Mouse (Mus musculus): Measurements from ENCODE around the gene Xxylt1. TPM values are rescaled to one million over a fixed set of nuclear protein-coding genes. Genes with fewer than 3 reads are reported as not detected.

Gene Xxylt1
- total RNA-seq, 1 experiment from 2014 or later: 9.2 TPM

DNA sequence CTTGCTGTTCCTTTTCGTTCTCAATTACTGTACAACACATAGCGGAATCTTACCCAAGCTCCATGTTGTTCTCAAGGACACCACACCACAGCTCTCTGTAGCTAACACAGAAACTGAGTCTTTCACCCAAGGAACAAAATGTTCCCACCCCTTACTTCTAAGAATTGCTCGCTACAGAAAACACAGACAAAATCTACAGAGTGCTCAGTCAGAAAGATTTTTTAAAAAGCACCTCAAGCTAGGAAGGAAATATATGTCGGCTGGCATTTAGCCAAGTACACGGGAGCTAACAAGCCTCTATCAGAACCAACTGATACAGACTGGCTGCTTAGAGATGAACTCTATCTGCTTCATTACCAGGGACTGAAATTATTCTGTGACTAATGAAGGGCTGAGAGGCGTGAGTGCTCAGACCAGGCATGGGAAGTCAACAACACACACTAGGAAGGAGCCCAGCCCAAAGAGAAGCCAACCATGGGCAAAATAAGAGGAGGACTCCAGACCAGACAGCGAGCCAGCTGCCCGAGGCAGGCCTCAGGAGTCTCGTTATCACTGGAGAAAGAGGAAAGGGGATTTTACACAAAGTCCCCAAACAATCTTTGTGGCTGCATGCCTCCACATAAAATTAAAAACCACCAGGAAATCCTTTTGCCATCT lies 41.3 kb downstream of the Xxylt1 start:
- no peak for ATAC-seq (replicated peaks in 1 of 2; ENCODE audit: insufficient read depth in 1 of 2, low FRiP score in 2 of 2, low TSS enrichment in 1 of 2, low read depth in 1 of 2, poor library complexity in 2 of 2, severe bottlenecking in 2 of 2)

DNA sequence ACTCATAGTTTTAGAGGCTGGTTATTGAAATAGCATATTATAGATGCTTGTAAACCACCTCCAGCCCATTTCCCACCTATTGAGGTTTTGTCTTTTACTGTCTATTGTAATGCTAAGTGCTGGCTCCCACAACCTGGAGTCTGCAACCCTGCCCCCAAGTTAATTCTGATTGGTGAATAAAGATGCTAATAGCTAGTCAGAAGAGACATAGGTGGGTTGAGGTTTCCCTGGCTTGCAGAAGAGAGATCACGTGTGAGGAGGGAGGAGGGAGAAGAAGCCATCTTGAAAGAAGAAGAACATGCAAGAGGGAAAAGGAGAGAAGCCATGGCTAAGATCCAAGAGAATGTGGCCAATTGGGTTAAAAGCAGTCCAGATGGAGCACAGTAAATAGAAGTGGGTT lies 43.8 kb downstream of the Xxylt1 start:
- ATAC-seq (replicated peaks in 1 of 2; ENCODE audit: insufficient read depth in 1 of 2, low FRiP score in 2 of 2, low TSS enrichment in 1 of 2, low read depth in 1 of 2, poor library complexity in 2 of 2, severe bottlenecking in 2 of 2): no peak

DNA sequence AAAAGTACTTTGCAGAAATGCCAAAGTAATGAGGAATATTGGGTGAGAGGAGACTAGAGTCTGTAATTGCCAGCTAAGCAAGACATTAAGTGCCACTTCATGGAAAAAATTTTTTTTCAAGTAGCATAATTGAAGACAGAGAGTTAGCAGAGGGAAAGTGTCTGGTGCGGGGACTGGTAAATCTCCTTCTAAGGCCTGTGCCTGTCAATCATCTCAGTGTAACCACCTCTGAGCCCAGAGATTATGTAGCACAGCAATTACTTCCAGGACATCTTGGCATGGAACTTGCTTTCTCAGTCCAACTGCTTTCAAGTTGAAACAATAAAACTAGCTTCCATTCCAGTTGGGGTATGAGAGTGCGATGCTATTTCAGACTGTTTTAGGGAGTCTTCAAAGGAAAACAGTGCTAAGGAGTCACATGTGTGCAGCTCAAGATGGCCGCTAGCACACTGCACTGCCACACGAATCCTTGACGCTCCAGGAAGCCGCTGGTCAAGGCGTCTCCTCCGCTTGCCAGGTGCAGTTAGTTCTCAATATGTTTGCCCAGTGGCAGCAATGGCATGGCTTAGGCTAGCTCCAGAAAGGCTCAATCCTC lies 45.5 kb downstream of the Xxylt1 start:
- peak in 1 of 2 experiments; percentile 13; a peak in 1 of 4 replicates for ATAC-seq (replicated peaks in 1 of 2; ENCODE audit: insufficient read depth in 1 of 2, low FRiP score in 2 of 2, low TSS enrichment in 1 of 2, low read depth in 1 of 2, poor library complexity in 2 of 2, severe bottlenecking in 2 of 2)

DNA sequence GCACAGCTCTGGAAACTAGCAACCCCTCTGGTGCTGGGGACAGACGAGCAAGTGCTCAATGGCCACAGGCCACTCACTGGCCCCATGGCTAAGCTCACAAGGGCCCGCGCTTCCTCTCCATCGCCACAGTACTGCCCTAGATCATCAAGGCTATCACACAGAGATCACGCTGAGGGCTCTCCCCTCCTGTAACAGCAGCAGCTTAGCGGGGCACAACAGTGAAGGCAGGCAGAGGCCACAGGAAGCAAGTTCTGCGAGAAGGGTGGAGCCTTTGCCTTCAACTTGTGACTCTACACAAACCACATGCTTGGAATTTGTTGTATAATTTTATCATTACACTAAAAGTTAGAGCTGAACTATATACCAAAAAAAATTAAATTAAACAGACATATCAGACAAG lies 46.0 kb downstream of the Xxylt1 start:
- peak; percentile 67 to 80 for ATAC-seq (replicated peaks in 1 of 2; ENCODE audit: insufficient read depth in 1 of 2, low FRiP score in 2 of 2, low TSS enrichment in 1 of 2, low read depth in 1 of 2, poor library complexity in 2 of 2, severe bottlenecking in 2 of 2)

DNA sequence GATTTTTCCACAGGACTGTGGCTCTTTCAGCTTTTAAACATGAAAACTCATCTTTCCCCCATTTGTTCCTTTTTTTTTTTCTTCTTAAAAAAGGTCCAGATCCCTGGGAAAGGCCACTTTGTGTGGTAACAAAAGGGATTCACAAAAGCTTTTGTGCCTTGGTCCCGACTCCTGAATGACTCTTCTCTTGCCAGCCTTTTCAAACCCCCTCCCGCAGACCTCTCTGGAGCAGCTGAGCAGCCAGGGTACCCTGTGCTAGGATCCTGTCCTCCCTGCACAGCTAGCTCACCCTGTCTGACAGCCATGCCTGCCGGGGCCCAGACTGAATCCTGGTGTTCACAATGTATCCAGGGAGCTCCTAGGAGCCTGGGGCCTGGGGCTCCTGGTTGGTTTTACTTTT lies 47.2 kb downstream of the Xxylt1 start:
- ATAC-seq (replicated peaks in 1 of 2; ENCODE audit: insufficient read depth in 1 of 2, low FRiP score in 2 of 2, low TSS enrichment in 1 of 2, low read depth in 1 of 2, poor library complexity in 2 of 2, severe bottlenecking in 2 of 2): no peak

DNA sequence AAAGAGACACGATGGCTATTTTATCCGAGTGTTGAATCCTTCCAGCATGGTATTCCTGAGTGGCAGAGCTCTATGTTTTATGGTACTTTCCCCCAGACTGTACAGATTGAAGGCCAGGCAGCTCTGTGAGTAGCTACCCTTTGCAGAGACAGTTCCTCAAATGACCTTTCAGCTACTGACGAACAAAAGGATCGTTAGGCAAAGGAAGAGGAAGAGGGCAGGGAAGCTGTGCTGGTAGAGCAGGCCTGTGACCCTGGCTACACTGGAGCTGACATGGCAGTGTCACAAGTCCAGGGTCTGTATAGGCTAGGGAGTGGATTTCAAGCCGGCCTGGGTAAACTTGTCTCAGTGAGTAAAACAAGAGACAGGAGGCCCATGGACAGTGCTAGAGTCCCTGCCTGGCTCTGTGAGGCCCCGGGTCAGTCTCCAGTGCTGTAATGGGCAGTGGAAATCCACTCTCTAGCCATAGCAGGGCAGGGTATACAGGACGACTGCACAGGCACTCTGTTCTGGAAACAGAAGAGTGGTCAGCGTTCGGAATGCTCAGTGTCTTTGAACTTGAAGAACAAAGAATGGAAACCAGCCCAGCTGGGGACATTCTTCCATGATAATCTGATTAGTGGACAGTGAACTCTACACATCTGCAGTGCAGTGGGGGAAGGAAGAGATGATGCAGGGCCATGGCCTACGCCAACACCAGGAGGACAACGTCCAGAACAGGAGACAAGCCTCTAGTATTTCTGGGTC lies 51.3 kb downstream of the Xxylt1 start:
- peak; percentile 33 to 54; a peak in 3 of 4 replicates for ATAC-seq (replicated peaks in 1 of 2; ENCODE audit: insufficient read depth in 1 of 2, low FRiP score in 2 of 2, low TSS enrichment in 1 of 2, low read depth in 1 of 2, poor library complexity in 2 of 2, severe bottlenecking in 2 of 2)

DNA sequence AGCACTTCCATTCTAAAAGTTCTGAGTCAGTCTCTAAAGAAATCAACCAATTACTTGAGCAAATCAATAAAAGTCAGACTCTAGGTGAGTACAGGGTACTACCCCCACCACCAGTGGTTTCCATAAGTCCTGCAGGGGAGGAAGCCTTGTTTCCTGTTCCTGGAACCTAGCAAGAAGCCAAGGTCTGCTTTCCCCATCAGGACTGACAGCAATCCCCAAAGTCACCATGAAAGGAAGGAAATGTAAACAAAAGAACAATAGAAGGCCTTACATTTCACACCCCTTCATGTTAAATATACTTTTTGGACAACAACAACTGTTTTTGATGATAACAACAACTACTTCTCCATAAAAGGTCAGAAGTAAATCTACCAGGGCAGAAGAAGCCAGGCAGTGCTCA lies 53.6 kb downstream of the Xxylt1 start:
- ATAC-seq (replicated peaks in 1 of 2; ENCODE audit: insufficient read depth in 1 of 2, low FRiP score in 2 of 2, low TSS enrichment in 1 of 2, low read depth in 1 of 2, poor library complexity in 2 of 2, severe bottlenecking in 2 of 2): no peak

DNA sequence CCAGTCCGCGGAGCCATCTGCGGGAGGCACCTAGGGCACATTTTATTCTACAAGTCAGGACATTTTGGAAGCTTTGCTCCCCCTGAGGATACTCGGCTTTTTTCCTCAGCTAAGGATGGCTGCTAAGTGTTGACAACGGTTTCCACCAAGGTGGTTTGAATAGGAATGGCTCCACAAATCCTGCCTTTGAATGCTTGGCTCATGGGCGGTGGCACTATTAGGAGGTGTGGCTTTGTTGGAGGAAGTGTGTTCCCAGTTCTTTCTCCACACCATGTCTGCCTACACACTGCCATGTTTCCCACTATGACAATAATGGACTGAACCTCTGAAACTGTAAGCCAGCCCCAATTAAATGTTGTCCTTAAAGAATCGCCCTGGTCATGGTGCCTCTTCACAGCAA lies 55.7 kb downstream of the Xxylt1 start:
- ATAC-seq (replicated peaks in 1 of 2; ENCODE audit: insufficient read depth in 1 of 2, low FRiP score in 2 of 2, low TSS enrichment in 1 of 2, low read depth in 1 of 2, poor library complexity in 2 of 2, severe bottlenecking in 2 of 2): no peak

DNA sequence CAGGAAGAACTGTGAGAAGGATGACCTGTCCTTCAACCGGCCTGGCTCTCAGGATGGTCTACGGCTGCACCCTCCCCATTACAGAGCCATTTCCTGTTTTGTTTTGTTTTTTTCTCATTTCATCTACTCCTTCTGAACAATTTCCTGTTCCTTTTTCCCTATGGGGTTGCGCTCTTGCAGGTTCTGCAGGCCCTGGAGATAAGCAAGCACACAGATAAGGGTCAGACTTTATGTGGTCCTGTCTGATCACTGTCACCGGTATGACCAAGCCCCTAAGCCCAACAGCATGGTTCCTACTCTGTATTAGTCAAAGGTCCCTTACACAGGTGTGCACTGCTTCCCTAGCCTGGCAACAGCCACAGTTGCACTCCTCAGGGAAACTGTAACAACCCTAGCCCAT lies 56.2 kb downstream of the Xxylt1 start:
- no peak for ATAC-seq (replicated peaks in 1 of 2; ENCODE audit: insufficient read depth in 1 of 2, low FRiP score in 2 of 2, low TSS enrichment in 1 of 2, low read depth in 1 of 2, poor library complexity in 2 of 2, severe bottlenecking in 2 of 2)

DNA sequence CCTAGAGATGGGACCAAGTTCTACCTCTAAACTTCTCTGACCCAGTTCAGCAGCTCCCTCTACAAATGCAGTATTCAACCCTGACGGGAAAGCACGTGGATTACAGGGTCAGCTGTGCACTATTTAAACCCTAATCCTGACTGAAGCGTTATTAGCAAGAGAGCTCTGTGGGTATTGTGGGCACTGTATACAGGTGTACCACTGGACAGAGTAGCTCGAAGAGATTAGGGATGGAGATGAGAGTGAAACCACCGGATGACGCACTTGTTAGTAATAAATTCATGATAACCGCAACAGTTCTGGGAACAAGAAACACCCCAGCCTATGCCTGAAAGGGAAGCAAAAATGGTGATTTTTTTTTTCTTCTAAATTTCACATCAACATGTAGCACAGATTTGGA lies 57.0 kb downstream of the Xxylt1 start:
- ATAC-seq (replicated peaks in 1 of 2; ENCODE audit: insufficient read depth in 1 of 2, low FRiP score in 2 of 2, low TSS enrichment in 1 of 2, low read depth in 1 of 2, poor library complexity in 2 of 2, severe bottlenecking in 2 of 2): peak; percentile 36 to 44

DNA sequence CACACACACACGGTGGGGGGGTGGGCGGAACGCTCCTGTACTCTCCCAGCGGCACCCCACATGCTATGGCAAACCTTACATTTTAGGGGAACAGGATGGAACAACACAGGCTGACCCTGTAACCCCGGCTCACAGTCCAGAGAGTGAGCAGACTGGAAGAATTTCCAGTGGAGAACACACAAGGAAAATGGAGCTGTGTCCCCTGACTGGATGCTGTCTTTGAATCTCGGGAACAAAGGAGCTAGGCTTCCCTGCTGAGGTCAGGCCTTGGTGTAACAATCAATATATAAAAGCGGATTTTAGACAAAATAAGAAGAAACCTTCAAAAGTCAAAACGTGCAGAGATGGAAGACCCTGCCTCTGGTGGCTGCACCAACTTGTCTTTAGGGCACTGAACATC lies 57.4 kb downstream of the Xxylt1 start:
- no peak for ATAC-seq (replicated peaks in 1 of 2; ENCODE audit: insufficient read depth in 1 of 2, low FRiP score in 2 of 2, low TSS enrichment in 1 of 2, low read depth in 1 of 2, poor library complexity in 2 of 2, severe bottlenecking in 2 of 2)

DNA sequence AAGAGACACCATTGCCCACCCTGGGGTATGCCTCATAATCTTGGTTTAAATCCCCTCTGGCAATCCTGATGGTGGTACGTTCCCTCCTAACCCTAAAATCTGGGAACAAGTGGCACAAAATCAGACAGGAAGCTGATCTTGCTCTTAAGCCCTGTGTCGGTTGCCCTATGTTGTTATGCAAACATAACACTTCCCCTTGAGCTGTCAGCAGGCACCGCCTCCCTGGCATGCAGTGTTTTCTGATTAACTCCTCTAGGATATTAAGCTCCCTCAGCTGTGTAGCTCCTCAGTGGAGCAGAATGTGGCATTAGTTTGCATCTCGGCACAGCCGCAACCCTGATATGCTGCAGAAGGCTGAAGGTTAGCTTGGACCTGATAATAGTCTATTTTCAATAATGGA lies 58.9 kb downstream of the Xxylt1 start:
- peak; percentile 65 to 81 for ATAC-seq (replicated peaks in 1 of 2; ENCODE audit: insufficient read depth in 1 of 2, low FRiP score in 2 of 2, low TSS enrichment in 1 of 2, low read depth in 1 of 2, poor library complexity in 2 of 2, severe bottlenecking in 2 of 2)

DNA sequence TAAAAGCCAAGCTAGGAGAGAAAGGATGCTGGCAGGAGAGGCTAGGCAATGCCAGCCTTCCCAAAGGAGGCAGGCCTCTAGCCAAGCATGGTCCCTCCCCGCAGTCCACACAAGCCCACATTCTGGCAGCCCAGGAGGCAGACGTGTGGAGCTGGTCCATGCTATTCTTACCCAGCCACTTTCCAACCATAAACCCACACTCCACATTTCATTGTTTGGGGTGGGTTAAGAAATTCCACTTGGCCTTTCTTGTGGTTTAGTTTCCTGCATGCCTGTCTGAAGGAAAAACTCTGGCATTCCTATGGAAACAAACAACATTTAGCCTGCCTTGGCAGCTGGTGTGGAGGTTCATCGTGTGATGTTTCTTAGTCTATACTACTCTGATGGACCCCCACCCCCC lies 61.7 kb downstream of the Xxylt1 start:
- no peak for ATAC-seq (replicated peaks in 1 of 2; ENCODE audit: insufficient read depth in 1 of 2, low FRiP score in 2 of 2, low TSS enrichment in 1 of 2, low read depth in 1 of 2, poor library complexity in 2 of 2, severe bottlenecking in 2 of 2)

DNA sequence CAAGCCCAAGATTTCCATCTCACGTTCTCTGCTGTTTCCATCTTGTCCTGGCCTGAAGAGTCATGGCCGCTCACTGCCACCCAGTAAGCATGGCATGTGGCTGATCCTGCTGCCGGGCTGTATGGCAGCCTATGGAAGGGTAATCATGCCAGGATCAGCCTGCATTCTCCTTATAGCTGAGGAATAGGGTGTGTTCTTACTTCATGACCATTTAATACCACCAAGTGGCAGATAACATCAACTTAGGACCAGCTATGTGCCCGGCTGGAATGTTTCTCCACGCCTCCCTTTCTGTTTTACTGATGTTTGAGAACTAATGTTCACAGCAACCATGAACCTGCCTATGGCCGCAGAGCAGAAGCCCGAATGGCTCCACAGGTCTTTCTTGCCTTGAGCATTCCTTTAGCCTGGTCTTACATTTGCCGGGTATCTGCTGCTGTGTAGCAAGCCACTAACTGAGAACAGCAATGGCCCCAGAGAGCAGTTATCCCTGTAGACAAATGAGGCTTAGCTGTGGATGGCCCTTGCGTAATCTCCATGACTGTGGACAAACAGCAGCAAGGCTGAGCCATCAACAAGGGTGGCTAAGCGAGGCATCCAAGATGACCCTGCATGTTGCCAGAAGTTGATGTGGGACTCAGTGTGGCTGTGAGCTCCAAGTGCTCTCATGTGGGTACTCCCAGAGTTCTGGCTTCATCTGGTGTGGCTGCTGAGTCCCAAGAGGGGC lies 63.4 kb downstream of the Xxylt1 start:
- no peak for ATAC-seq (replicated peaks in 1 of 2; ENCODE audit: insufficient read depth in 1 of 2, low FRiP score in 2 of 2, low TSS enrichment in 1 of 2, low read depth in 1 of 2, poor library complexity in 2 of 2, severe bottlenecking in 2 of 2)

DNA sequence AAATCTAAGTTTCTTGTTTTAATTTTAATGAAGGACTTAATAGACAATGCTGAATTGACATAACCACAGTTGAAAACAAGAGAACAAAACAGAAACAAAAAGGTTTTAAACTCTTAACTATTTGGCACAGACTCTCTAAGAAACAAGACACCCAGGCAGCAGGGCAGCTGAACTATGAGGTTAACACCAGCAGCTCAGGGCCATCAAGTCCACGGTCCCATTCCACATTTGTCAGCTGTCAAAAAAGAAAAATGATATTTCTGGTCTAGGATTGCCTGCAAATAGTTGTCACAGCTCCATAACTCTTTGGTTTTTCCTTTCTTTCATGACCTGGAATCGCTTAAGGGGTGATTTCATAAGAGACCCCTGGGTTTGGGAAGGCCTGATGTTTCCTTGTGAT lies 64.6 kb downstream of the Xxylt1 start:
- no peak for ATAC-seq (replicated peaks in 1 of 2; ENCODE audit: insufficient read depth in 1 of 2, low FRiP score in 2 of 2, low TSS enrichment in 1 of 2, low read depth in 1 of 2, poor library complexity in 2 of 2, severe bottlenecking in 2 of 2)

DNA sequence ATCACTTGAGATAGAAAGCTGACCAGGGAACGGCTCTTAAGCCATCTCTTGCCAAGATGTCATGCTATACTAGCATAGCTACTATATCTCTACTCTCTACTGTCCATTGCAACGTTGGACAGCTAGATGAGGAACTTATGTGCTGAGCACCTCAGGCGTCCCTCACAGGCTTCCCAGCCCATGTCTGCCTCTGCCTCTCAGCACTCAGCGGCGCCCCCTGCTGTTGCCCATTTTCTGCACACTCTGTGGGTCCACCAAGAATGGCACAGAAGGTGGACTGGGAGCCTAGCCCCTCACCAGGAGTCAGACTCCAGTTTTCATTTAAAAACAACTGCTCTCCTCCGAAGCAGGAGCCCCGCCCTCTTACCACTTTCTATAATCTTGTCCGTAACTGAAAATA lies 65.1 kb downstream of the Xxylt1 start:
- ATAC-seq (replicated peaks in 1 of 2; ENCODE audit: insufficient read depth in 1 of 2, low FRiP score in 2 of 2, low TSS enrichment in 1 of 2, low read depth in 1 of 2, poor library complexity in 2 of 2, severe bottlenecking in 2 of 2): no peak

DNA sequence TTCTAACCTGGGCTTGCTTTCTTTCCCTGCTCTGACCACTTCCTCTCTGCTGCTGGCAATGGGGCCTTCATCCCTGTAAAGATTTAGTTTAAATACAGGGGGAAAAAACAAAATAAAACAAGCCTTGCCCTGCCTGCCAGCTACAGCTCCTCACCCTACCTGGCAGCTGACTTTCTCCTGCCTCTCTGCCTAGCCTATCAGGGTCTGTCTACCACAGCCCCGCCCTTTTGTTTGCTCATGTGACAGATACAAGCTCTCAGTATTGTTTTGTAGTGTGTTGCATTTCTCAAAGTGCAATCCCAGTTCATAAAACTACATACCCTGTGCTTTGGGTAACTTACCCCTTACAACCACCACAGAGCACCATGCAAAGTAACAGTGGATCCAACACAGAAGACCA lies 66.0 kb downstream of the Xxylt1 start:
- ATAC-seq (replicated peaks in 1 of 2; ENCODE audit: insufficient read depth in 1 of 2, low FRiP score in 2 of 2, low TSS enrichment in 1 of 2, low read depth in 1 of 2, poor library complexity in 2 of 2, severe bottlenecking in 2 of 2): no peak

DNA sequence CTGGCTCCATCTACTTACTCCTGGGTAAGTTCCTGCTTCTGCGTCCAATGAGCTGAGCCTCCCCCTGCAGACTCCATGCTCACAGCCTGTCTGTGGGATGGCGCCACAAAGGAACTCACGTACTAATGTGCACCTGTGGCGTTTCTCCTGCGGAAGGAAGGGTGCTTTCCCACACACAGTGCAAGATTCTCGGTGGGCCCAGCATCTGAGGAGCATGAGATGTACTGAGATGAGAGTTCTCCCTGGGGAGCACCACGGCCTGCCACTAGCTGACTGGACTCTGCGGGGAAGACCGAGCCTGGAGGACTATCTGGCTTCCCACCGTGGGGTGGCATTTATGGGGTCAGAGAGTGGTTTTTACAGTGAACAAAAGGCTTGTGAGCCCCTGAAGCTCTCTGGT lies 69.0 kb downstream of the Xxylt1 start:
- ATAC-seq (replicated peaks in 1 of 2; ENCODE audit: insufficient read depth in 1 of 2, low FRiP score in 2 of 2, low TSS enrichment in 1 of 2, low read depth in 1 of 2, poor library complexity in 2 of 2, severe bottlenecking in 2 of 2): no peak
